Mouse (Mus musculus): ENCODE data around the gene Nudcd2.
"Not testable (repeated sequence)": the region's sequence is repeated elsewhere in the genome, so short reads cannot be mapped to it uniquely, and the experiment has no call there.

Nudcd2 gene

DNA sequence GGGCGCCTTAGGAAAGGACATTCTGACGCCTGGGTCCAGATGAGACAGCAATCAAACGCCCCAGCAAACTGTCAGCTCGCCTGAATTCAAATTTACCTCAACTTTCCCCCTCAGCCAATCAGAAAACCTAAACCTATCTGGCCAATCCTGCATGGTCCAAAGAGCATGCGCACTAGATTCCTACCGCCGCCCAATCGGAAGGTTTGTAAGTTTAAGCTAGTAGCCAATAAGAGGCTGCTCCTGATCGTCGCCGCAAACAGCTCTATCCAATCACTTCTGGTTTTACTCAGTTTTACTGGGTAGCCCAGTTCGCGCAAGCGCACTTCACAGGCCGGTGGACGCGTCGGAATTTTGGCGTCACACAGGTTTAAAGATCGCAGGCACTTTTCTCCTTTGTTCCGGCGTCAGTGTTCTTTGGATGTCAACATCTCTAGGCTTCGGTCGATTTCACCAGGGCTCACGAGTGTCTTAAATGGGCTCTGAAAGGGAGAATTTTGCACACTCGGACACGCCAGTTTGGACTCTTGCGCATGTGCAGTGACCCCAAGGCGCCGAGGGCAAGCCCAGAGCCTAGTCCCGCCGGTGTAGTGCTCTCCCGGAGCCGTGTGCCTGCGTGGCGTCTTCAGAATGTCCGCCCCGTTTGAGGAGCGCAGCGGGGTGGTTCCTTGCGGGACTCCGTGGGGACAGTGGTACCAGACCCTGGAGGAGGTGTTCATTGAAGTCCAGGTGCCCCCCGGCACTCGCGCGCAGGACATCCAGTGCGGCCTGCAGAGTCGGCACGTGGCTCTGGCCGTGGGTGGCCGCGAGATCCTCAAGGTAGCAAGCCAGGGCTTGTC lies at the start of gene Nudcd2, which contains the start of gene Hmmr:
TSS of gene Nudcd2 (plus strand) at position 329 of the 836 bp plus-strand sequence.
TSS of gene Hmmr (minus strand) at position 84 of the 836 bp plus-strand sequence.
- peak; percentile 85 for DNase-seq (ENCODE audit: extremely low read depth, insufficient read length, low spot score)

DNA sequence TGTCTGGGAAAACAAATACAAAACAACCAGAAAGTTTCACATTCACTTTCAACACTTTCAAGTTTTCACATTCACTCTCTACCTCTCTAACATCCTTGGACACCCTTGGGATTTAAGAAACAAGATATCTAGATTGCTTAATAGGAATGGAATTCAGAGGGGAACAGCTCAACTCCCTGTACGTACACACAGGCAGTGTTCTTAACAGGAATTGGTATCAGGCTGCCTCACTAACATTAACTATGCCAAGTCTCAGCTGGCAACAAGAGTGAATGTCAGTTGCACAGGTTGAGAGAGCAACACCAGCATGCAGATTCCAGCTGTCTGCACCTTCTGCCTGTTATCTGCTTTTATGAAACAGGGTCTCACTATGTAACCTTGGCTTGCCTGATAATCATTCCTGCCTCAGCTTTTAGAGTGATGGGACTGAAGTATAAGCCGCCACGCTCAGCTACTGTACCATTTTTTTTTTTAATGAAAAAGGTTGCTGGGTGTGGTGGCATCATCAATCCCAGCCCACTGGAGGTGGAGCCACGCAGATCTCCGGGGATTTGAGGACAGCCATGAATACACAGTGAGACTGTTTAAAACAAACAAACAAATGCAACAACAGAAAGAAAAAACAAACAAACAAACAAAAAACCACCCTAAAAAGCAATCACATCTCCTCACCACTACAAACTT lies 42.9 kb upstream of the Nudcd2 start:
- peak; percentile 51 for DNase-seq (ENCODE audit: extremely low read depth, insufficient read length, low spot score)

DNA sequence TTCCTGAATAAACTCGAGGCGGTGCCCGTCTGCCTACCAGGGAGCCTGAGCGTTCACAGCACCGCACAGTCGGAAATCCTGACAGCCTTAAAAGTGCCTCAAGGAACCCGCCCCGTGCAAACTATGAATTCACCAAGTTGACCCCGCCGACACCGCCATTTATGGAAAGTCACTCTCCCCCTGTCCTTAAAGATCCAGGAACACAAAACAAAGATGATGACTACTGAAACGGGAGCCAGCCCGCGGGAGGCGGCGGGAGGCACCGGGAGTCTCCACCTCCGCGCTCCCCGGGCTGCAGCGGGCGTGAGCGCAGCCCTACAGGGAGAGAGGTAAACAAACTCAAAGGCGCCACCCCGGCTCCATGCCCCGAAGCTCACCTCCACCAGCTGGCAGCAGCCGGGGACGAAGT lies 41.4 kb upstream of the Nudcd2 start:
- DNase-seq (ENCODE audit: extremely low read depth, insufficient read length, low spot score) = no peak

DNA sequence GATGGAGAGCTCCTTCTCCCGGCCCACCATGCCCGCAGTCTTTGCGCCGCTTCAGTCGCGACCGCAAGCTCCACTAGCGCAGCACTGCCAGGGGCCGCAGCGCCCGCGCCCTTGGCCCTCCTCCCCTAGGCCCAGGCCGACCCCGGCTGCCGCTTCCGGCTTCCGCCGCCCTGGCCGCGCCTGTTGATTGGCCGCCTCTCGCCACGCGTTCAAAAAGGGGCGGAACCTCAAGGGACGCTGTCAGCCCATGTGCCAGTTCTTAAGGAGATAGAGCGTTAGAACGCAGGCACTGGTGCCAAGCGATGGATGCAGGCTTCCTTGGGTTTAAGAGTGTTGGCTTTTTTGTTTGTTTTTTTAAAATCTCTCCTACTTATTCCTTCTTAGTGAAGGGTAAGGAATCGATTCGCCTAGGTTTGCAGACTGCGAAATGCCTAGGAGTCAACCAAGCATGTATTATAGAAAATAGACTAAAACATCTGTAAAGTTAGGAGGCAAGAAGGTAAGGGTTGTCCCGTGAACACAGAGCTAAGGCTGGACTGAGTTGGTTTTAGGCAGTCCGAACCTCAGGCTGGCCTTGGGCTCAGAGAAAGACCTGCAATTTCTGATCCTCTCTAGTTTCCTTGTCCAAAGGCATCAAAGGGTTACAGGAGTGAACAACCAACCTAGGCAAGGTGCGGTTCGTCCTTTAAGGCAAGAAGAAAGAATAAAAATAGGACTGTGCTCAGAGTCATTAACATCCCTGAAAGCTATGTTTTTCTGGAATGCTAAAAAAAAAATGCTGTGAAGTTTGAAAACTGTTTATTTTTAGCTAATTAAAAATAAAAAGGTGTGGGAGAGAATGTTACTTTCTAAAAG lies 40.7 kb upstream of the Nudcd2 start:
- peak; percentile 95 for DNase-seq (ENCODE audit: extremely low read depth, insufficient read length, low spot score)

DNA sequence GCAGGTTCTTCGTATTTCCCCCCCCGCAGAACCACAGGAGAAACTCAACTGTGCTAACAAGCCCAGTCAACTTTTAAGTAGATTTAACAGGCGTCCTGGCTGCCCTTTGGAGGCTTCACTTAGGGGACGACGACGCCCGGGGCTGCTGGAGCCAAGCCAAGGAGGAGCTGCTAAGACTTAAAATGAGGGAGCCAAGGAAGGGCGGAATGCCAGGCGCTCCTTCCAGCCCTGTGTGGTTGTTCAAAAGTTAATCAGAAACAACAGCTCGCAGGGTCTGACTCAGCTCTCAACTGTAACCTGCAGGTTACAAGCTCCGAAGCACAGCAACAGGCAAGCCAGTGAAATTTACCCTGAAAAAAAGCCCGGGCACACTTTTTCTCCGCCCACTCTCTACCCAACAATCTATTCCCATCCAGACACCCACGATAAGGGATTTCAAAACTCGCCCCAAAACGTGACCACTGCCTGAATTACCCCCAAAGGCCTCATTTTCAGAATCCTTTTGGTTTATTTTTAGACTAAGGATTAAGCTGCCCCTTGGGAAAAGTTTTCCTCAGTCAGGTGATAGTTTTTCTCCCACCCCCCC lies 40.0 kb upstream of the Nudcd2 start:
- DNase-seq (ENCODE audit: extremely low read depth, insufficient read length, low spot score) = peak; percentile 83

DNA sequence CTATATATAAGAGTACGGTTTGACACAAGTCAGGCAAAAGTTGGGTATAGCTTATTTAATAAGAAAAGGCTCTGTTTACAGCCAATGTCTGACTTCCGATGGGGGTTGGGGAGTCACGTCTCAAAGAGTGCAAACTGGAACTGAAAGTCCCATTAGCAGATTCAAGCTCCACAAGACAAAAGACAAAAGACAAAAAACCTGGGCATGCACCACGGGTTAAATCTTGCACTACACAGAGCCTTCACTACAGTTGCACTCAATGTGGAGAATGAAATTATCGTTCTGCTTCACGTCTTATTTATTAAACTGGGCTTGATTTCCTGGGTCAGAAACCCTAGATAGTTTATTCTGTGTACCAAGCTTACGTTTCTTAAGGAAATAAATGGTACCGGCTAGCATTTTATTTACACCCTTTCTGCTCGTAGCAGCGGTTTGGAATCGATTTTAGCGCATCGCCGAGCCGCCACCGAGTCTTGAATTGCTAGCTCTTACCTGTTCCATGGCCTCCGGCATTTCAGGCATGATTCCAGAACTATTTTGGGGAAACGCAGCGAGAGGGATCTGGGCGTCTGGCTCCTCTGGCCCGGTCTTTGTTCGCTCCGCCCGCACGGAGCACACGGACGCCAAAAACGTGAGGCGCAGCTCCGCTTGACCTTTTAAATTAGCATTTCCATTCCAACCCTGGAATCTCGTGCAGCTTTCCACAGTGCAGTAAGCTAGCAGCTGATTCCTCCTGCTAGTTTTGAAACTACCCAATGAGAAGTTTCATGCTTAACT lies 39.0 kb upstream of the Nudcd2 start:
- peak; percentile 83 for DNase-seq (ENCODE audit: extremely low read depth, insufficient read length, low spot score)

DNA sequence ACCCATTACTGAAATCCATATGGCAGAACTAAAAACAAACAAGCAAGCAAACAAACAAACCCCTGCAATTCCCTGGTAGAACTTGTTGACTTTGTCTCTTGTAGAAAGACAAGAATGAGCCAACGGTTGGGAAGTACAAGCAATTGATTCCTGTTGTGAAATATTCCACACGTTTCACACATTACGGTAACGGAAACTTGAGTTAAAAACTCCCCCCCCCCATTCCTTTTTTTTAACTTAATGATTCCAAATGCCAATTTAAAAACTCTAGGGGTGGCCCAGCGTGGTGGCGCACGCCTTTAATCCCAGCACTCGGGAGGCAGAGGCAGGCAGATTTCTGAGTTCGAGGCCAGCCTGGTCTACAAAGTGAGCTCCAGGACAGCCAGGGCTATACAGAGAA lies 38.4 kb upstream of the Nudcd2 start, which contains the start of gene Mat2b:
TSS of gene Mat2b (minus strand) at position 101 of the 400 bp plus-strand sequence.
- no peak for DNase-seq (ENCODE audit: extremely low read depth, insufficient read length, low spot score)

DNA sequence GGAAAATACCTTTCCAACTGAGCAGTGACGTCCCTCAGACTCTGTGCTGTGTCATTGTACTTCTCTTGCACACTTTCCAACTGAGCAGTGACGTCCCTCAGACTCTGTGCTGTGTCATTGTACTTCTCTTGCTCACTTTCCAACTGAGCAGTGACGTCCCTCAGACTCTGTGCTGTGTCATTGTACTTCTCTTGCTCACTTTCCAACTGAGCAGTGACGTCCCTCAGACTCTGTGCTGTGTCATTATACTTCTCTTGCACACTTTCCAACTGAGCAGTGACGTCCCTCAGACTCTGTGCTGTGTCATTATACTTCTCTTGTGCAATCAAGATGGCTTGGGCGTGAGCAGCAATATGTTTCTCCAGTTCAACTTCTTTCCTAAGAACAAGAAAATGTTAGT lies 23.6 kb upstream of the Nudcd2 start:
- DNase-seq (ENCODE audit: extremely low read depth, insufficient read length, low spot score) = not testable (repeated sequence)

DNA sequence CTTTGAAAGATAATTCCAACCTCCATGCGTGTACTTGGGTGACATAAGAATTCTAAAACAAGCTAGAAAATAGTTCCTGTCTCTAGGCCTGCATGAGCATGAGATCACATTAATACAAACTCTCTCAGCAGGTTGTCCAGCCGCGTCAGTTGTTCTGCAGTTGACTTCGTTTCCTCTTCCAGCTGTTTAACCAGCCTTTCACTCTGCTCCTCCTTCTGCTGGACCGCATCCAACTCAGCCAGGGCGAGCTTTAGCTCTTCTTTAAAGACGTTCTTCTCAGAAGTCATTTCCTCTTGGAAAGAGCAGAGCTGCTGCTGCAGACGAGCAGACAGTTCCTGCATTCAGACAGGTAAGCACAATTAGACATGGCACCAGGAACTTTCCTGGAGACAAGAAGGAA lies 19.6 kb upstream of the Nudcd2 start:
- DNase-seq (ENCODE audit: extremely low read depth, insufficient read length, low spot score) = no peak

DNA sequence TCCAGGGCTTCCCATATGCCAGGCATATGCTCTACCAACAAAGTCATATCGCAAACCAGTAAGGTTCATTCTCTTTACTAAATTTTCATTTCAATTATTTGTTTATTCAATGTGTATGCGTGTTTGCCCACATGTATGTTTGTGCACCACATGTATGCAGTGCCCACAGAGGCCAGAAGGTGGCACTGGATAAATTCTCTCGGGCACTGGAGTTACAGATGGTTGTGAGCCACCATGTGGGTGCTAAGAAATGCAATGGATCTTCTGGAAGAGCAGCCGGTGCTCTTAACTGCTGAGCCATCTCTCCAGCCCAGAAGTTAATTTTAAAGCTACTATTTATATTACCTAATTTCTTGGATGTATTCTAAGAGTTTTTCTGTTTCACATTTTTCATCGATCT lies 17.9 kb upstream of the Nudcd2 start:
- DNase-seq (ENCODE audit: extremely low read depth, insufficient read length, low spot score) = no peak

DNA sequence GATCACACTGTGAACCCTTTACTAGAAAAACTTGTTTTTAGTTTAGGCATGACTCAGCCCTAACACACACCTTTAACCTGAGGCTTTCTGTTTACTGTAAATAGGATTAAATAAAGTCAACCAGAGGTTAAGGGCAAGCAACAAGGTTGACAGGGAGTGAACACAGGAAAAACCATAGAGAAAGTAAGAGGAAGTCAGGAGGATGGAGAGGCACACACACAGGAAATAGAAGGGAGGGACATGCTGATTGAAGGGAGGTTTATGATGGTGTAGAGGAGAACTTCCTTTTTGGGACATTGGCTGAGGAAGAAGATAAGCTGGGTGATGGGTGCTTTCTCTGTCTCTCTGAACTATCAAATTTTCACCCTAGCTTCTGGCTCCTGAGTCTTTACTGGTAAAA lies 15.1 kb upstream of the Nudcd2 start:
- no peak for DNase-seq (ENCODE audit: extremely low read depth, insufficient read length, low spot score)

DNA sequence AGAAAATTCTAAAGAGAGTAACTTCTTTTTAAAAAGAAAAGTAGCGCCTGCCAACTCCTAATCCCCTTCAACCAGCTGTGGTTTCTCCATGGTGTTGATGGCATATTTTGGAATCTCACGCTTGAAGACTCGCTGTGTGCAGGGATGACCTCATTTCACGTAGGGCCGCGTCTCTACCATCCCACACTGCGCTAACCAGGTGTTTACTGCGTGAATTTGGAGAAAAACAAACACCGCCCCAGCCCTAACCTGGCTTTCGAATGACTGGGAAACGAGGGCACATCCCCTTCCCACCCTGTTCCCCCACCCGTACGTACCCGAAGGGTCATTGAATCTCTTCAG lies 499 bp upstream of the Nudcd2 start:
- DNase-seq (ENCODE audit: extremely low read depth, insufficient read length, low spot score) = no peak

DNA sequence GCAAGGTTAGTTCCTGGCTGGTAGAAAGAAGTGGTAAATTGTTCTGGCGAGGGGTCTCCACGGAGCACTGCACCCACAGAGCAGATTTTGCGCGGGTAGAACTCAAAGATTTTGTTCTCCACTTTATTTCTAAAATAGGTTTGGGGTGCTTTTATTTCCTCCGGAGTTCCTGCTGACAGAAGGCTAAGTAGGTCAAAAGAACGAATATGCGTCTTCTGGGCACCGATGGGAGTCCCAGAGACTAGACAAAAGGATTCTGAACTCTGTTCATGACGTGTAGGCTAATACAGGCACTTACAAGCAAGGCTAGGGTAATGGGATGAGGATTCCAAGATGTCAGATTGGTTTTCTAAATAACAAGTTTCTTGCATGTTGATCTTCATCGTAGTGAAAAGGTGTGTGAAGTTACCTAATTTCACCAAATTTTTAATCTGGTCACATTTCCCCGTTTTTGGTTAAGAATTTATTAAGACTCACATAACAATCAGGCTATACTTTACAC lies 835 bp downstream of the Nudcd2 start:
- no peak for DNase-seq (ENCODE audit: extremely low read depth, insufficient read length, low spot score)

DNA sequence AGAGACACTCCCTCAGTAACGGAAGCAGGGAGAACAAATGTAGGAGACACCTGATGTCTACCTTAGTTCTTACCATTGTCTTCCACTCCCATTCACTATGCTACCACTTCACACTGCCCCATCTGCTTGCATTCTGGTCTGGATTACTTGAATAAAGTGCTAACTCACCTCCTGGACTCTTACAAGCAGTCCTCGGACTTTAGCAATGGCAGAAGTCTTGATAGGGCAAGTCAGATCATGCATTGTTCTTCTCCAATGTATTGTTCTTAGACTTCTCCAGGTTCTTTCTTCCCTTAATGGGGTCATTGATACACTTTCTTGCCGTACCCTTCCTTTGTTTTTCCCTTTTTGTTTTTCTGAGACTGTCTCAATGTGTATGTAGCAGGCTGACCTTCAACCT lies 3.9 kb downstream of the Nudcd2 start:
- DNase-seq (ENCODE audit: extremely low read depth, insufficient read length, low spot score) = no peak

DNA sequence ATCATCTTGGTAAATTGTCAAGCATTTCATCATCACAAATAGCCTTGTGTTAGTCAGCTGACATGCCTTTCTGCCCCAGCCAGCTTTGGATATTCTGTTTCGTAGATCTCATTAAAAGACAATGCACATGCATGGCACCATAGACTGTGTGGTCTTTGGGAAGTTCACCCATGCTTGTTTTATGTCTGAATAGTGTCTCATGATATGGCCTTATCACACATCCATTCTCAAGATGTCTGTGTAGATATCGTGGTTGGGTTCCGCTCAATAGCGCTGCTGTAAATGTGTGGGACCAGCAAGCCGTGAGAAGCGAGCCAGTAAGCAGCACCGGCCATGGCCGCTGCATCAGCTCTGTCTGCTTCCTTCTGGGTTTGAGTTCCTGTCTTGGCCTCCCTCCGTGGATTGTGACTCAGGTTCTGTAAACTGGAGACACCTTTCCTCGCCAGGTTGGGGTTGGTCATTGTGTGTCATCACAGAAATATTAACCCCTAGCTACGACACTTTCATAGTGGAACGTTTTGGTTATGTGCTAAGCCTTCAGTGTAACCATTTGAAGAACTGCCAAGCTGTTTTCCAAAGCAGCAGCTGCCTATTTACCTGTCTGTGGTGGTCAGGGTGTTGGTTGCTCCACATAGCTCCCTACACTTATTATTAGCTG lies 8.3 kb downstream of the Nudcd2 start:
- no peak for DNase-seq (ENCODE audit: extremely low read depth, insufficient read length, low spot score)

DNA sequence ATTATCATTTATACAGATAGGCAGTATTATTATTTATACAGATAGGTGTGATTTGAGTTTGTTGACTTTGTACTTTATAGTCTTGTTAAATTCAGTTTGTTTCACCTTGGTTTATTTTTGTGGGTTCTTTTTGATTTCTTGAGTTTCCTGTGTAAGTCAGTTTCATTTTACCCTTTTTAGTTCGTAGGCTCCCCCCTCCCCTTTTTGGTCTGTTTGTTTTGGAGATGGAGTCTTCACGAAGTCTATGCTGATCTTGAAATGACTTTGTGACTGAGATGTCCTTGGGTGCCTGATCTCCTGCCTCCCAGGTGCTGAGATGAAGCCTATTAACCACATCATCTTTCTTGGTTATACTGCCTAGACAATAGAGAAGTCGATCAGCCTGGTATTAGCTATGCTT lies 10.9 kb downstream of the Nudcd2 start:
- no peak for DNase-seq (ENCODE audit: extremely low read depth, insufficient read length, low spot score)

DNA sequence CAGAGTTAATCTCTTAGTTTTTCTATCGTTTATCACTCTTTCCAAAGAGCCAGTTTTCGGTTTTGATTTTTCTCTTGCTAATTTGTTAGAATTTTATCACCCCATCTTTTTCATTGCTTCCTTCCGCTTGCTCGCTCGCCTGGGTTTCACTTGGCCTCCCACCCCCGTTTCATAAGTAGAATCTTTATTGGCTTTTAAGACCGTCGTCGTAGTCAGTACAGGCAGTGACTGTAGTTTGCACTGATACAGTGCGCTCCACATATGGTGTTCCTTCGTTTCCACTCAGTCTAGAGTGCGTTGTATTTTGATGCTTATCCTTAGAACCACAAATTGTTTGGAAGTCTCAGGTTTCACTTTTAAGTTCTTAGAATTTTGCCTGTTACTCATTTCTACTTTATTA lies 12.9 kb downstream of the Nudcd2 start:
- DNase-seq (ENCODE audit: extremely low read depth, insufficient read length, low spot score) = no peak

DNA sequence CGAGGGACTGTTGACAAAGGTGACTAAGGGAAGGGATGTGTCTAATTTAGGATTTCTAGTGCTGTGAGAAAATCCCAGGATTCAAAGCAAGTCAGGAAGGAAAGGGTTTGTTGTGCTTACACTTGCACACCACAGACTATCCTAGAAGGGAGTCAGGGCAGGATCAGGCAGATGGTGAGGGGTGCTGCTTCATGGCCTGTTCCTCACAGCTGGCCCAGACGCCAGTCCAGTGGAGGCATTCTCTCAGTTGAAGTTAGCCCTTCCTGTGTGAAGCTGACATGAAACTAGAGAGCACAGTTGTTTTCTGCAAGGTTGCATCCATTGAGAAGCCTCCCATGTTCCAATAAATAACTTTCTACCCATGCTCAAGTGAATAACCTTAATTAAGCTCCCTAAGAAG lies 14.2 kb downstream of the Nudcd2 start:
- no peak for DNase-seq (ENCODE audit: extremely low read depth, insufficient read length, low spot score)

DNA sequence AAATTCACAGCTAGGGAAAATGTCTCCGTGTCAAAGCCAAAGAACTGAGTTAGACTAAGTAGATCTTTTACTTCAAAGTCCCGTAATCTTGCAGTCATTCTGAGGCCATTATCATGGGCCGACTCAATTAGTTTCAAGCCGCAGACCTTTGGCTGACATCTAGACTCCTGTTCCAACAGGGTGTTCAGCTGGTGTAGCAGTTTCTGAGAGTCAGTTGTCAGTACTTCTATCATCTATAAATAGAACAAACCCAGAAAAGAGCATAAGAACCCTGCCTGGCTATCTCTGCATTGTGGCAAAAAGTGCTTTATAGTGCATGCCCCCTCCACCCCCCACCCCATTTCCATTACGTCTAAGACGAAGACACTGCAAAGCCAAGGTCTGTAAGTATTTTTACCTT lies 20.4 kb downstream of the Nudcd2 start:
- no peak for DNase-seq (ENCODE audit: extremely low read depth, insufficient read length, low spot score)

Data from 3134 (cell line).